Mouse (Mus musculus) cerebellum, adult 8-10 months (tissue): ENCODE measurements around the gene Galc.

Experiments
- DNase-seq: peaks from one replicate; pipeline ENCODE4 v3.0.0; 2022

Gene Galc

GRCm38 (mm10) chr12:98180235-98180800 lies 78.9 kb downstream of the Galc start:
- no peak for DNase-seq

GRCm38 (mm10) chr12:98179496-98179895 lies 79.8 kb downstream of the Galc start:
- no peak for DNase-seq

GRCm38 (mm10) chr12:98176632-98177031 lies 82.6 kb downstream of the Galc start:
- DNase-seq, result no peak

- no peak for DNase-seq
These were observed 97.4 kb downstream of the Galc start for GRCm38 (mm10) chr12:98161901-98162300.

GRCm38 (mm10) chr12:98160867-98161266 lies 98.4 kb downstream of the Galc start:
- DNase-seq, result no peak
